Mouse (Mus musculus): Measurements from ENCODE around the gene Vmn1r14. TPM values are rescaled to one million over a fixed set of nuclear protein-coding genes. Genes with fewer than 3 reads are reported as not detected.
"Not testable (repeated sequence)": the region's sequence is repeated elsewhere in the genome, so short reads cannot be mapped to it uniquely, and the experiment has no call there.

Vmn1r14 gene
- not detected in 2 replicates for polyA plus RNA-seq (2016; fragmentation: Nextera tagmentation; extraction: Ambion mirVana)

DNA sequence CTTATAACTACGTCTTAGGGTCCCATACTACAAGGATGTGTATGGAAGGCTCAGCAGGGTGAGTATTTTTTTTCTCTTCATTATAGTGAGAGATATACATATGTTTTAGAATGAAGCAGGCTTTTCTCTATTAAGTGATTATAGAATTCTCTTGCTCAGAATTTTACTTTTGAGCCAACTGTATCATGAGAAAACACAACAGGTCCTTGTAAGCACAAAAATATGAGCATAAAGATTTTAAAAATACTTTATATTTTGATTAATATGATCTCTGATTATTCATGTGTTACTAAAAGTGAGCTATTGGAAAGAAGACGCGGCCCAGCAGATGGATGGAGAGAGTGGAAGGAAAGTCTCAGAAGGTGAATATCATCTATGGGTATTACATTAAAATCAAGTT is at the start of gene Vmn1r14:
TSS of gene Vmn1r14 (plus strand) at position 301 of the 400 bp plus-strand sequence.
- no peak within 1 kb of the TSS for H3K4me3 ChIP-seq
- DNase-seq (ENCODE audit: low spot score): no peak
- WGBS: 90% methylated on average over 3 of the region's 3 CpGs
- H3K9me3 ChIP-seq: no peaks in the 10 kb centered on the region
- H3K27ac ChIP-seq (replicated peaks): no peak within 1 kb of the TSS
- no peaks in the 10 kb centered on the region for H3K4me1 ChIP-seq
- no peaks in the 10 kb centered on the region for H3K27me3 ChIP-seq (replicated peaks; ENCODE audit: low read depth, poor library complexity, severe bottlenecking)
- H3K36me3 ChIP-seq (replicated peaks): no peaks in the 10 kb centered on the region

DNA sequence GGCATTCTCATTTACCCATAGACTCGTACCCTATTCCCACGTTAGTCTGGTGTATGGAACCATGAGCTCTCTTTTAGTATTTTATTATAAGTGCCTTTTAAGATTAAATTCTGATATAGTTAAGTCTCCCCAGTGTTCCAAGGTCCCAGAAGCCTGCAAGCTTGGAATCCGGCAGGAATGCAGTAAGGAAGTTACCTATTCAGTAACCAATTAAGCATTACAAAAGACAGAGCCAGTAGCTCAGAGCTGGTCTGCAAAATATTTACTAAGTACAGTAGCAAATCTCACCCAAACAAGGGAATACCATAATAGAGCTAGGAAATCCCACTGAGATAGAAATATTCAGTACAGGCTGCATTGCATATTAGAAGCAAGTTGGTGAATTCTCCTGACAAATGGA is 41.5 kb upstream of the Vmn1r14 start:
- not testable (repeated sequence) for H3K4me1 ChIP-seq; H3K27me3 ChIP-seq (replicated peaks; ENCODE audit: low read depth, poor library complexity, severe bottlenecking); H3K27ac ChIP-seq (replicated peaks); H3K4me3 ChIP-seq; H3K36me3 ChIP-seq (replicated peaks); DNase-seq (ENCODE audit: low spot score); H3K9me3 ChIP-seq
- WGBS: 63% methylated on average over 3 of the region's 3 CpGs

DNA sequence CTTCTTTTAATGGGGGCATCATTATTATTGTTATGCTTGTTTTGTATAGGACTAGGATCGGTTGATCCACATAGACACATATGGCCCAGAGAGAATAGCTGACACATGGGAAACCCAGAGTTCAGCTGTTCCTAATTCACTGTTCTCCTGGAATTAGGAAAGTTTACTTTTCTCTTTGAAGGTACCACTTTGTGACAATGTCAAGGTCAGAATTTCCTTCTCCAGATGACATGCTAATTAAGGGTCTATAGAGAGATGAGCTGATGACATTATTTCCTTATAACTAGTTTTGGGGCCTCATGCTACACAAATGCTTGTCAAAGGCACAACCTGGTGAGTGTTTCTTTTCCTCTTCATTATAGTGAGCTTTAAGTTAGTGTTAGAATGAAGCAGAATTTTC is 28.5 kb upstream of the Vmn1r14 start, which contains the start of gene Vmn1r13:
TSS of gene Vmn1r13 (plus strand) at position 301 of the 400 bp plus-strand sequence.
- not testable (repeated sequence) for H3K9me3 ChIP-seq; H3K36me3 ChIP-seq (replicated peaks); H3K27me3 ChIP-seq (replicated peaks; ENCODE audit: low read depth, poor library complexity, severe bottlenecking); H3K27ac ChIP-seq (replicated peaks); DNase-seq (ENCODE audit: low spot score); H3K4me3 ChIP-seq; H3K4me1 ChIP-seq
- WGBS: 85% methylated on average over 1 of the region's 1 CpGs

DNA sequence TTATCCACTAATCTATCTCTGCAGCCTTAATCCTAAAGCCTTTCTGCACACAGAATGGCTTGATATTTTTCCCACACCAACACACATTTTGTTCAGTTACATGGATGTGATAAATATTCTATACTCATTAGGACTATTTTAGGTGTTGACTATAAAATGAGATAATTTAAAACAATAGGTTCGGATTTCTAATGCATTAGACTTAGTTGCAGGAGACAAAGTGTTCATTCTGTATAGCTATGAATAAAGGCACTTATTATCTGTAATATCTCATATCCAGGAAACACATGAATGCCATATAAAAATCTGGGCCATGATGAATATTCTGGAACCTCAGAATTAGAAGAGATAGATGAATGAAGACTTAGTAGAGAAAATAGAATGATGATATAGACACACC is 26.2 kb downstream of the Vmn1r14 start, which contains the start of gene Vmn1r15:
TSS of gene Vmn1r15 (plus strand) at position 301 of the 400 bp plus-strand sequence.
- Histone ChIP-seq H3K27me3 (replicated peaks; ENCODE audit: low read depth, poor library complexity, severe bottlenecking) (no peaks in the 10 kb centered on the region), H3K9me3 (no peaks in the 10 kb centered on the region), H3K4me3 (no peak within 1 kb of the TSS), H3K27ac (replicated peaks) (no peak within 1 kb of the TSS), H3K36me3 (replicated peaks) (no peaks in the 10 kb centered on the region), H3K4me1 (no peaks in the 10 kb centered on the region)
- 77% methylated on average over 1 of the region's 1 CpGs for WGBS
- no peak for DNase-seq (ENCODE audit: low spot score)

DNA sequence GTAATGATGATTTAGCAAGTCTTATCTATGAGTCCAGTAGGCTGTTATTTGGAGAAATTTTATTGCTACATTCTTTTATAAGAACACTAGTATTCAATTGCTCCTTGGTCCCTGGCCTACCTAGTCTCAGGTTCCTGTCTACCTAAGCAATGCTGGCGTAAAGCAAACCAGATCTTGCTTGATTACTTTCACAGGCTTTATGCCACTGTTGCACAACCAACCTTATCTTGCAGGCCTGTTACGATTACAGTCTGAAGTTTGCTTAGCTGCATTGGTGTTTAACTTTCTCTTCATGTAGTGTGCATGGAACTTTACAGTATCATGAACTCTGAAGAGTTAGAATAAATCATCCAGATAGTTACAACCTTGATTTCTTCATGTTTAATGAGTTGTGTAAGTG is 29.5 kb downstream of the Vmn1r14 start:
- no peak for DNase-seq (ENCODE audit: low spot score)
- Histone ChIP-seq H3K36me3 (replicated peaks) (no peaks in the 10 kb centered on the region), H3K27me3 (replicated peaks; ENCODE audit: low read depth, poor library complexity, severe bottlenecking) (no peaks in the 10 kb centered on the region), H3K4me3 (no peak overlapping the region), H3K27ac (replicated peaks) (no peak overlapping the region), H3K4me1 (no peaks in the 10 kb centered on the region), H3K9me3 (no peaks in the 10 kb centered on the region)
- WGBS: 92% methylated on average over 2 of the region's 2 CpGs

DNA sequence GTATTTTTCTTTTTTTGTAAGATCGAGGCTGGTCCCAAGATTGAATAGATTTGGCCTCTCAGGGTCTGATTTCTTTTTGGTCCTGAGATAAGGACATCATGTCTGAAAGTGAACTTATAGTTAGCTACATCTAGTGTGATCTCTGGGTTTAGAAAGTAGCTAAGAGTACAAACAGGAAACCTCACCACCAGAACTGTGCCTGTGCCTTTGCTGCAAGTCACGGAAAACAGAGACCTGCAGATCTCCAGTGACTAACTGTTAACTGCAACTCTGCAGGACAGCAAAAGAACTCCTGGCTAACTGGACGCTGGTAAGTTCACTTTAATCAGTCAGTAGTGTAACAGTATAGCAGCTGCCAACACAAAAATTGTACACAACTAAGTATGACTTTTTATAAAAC is 40.4 kb downstream of the Vmn1r14 start:
- Histone ChIP-seq H3K9me3 (no peaks in the 10 kb centered on the region), H3K27ac (replicated peaks) (no peak overlapping the region), H3K36me3 (replicated peaks) (no peaks in the 10 kb centered on the region), H3K4me3 (no peak overlapping the region), H3K27me3 (replicated peaks; ENCODE audit: low read depth, poor library complexity, severe bottlenecking) (no peaks in the 10 kb centered on the region), H3K4me1 (no peaks in the 10 kb centered on the region)
- no peak for DNase-seq (ENCODE audit: low spot score)
- WGBS: 75% methylated on average over 3 of the region's 3 CpGs

DNA sequence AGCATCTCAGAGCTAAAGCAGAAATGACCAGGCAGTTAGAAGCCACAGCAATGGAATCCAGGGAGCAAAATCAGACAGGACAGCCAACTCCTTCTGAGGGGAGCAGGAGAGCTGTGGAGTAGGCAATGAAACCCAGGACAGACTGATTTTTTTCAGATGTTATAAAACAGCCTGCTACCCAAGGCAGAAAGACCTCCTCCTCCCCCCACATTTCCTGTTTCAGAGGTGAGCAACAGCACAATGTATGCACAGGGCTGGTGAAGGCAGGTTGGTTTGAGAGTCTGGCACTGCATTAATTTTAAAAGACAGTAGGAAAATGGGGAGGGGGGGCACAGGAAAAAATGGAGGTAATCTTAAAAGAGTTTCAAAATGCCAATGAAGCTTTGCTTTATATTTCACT is 41.0 kb downstream of the Vmn1r14 start:
- no peaks in the 10 kb centered on the region for H3K4me1 ChIP-seq
- H3K36me3 ChIP-seq (replicated peaks): no peaks in the 10 kb centered on the region
- no peaks in the 10 kb centered on the region for H3K27me3 ChIP-seq (replicated peaks; ENCODE audit: low read depth, poor library complexity, severe bottlenecking)
- DNase-seq (ENCODE audit: low spot score): no peak
- no peak overlapping the region for H3K27ac ChIP-seq (replicated peaks)
- no peak overlapping the region for H3K4me3 ChIP-seq
- no peaks in the 10 kb centered on the region for H3K9me3 ChIP-seq

DNA sequence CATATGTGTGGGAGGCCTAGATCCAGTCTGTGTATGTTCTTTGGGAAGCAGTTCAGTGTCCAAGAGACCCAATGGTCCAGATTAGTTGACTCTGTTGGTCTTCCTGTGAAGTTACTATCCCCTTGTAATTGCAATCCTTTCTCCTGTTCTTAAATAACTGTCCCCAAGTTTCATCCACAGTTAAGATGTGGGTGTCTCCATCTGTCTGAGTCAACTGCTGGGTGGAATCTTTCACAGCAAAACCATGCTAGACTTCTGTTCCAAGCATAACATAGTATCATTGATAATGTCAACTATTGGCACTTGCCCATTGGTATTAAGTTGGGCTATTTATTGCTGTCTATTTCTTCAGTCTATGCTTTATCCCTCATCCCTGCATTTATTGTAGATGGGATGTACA is 47.5 kb downstream of the Vmn1r14 start:
- DNase-seq (ENCODE audit: low spot score): no peak
- no peak overlapping the region for H3K27ac ChIP-seq (replicated peaks)
- H3K4me1 ChIP-seq: no peaks in the 10 kb centered on the region
- H3K9me3 ChIP-seq: no peaks in the 10 kb centered on the region
- no peaks in the 10 kb centered on the region for H3K27me3 ChIP-seq (replicated peaks; ENCODE audit: low read depth, poor library complexity, severe bottlenecking)
- no peak overlapping the region for H3K4me3 ChIP-seq
- no peaks in the 10 kb centered on the region for H3K36me3 ChIP-seq (replicated peaks)

Other genes starting within 250 kb of the Vmn1r14 start
- gene Vmn1r6, start 234.4 kb upstream of the Vmn1r14 start, polyA plus RNA-seq (2016; fragmentation: Nextera tagmentation; extraction: Ambion mirVana): not detected in 2 replicates
- gene Vmn1r7, start 206.4 kb upstream of the Vmn1r14 start, polyA plus RNA-seq (2016; fragmentation: Nextera tagmentation; extraction: Ambion mirVana): not detected in 2 replicates
- not detected in 2 replicates for gene Vmn1r8, start 199.4 kb upstream of the Vmn1r14 start, polyA plus RNA-seq (2016; fragmentation: Nextera tagmentation; extraction: Ambion mirVana)
- gene Vmn1r9, start 164.9 kb upstream of the Vmn1r14 start, polyA plus RNA-seq (2016; fragmentation: Nextera tagmentation; extraction: Ambion mirVana): not detected in 2 replicates
- gene Vmn1r10, start 122.2 kb upstream of the Vmn1r14 start, polyA plus RNA-seq (2016; fragmentation: Nextera tagmentation; extraction: Ambion mirVana): not detected in 2 replicates
- gene Vmn1r11, start 98.2 kb upstream of the Vmn1r14 start, polyA plus RNA-seq (2016; fragmentation: Nextera tagmentation; extraction: Ambion mirVana): not detected in 2 replicates
- gene Vmn1r12, start 74.8 kb upstream of the Vmn1r14 start, polyA plus RNA-seq (2016; fragmentation: Nextera tagmentation; extraction: Ambion mirVana): not detected in 2 replicates
- gene Vmn1r13, start 28.4 kb upstream of the Vmn1r14 start, polyA plus RNA-seq (2016; fragmentation: Nextera tagmentation; extraction: Ambion mirVana): not detected in 2 replicates
- gene Vmn1r15, start 26.3 kb downstream of the Vmn1r14 start, polyA plus RNA-seq (2016; fragmentation: Nextera tagmentation; extraction: Ambion mirVana): not detected in 2 replicates
- not detected in 2 replicates for gene Vmn1r16, start 97.8 kb downstream of the Vmn1r14 start, polyA plus RNA-seq (2016; fragmentation: Nextera tagmentation; extraction: Ambion mirVana)
- not detected in 2 replicates for gene Vmn1r17, start 132.0 kb downstream of the Vmn1r14 start, polyA plus RNA-seq (2016; fragmentation: Nextera tagmentation; extraction: Ambion mirVana)
- gene Vmn1r18, start 164.1 kb downstream of the Vmn1r14 start, polyA plus RNA-seq (2016; fragmentation: Nextera tagmentation; extraction: Ambion mirVana): not detected in 2 replicates
- not detected in 2 replicates for gene Vmn1r19, start 172.1 kb downstream of the Vmn1r14 start, polyA plus RNA-seq (2016; fragmentation: Nextera tagmentation; extraction: Ambion mirVana)
- gene Vmn1r20, start 197.2 kb downstream of the Vmn1r14 start, polyA plus RNA-seq (2016; fragmentation: Nextera tagmentation; extraction: Ambion mirVana): not detected in 2 replicates

Data from embryonic facial prominence, embryonic 10.5 days (tissue).